Mouse (Mus musculus) midbrain, embryonic 14.5 days (tissue): ENCODE measurements around the gene Aldh3b2. TPM values are rescaled to one million over a fixed set of nuclear protein-coding genes. Genes with fewer than 3 reads are reported as not detected.

Experiments used
- ATAC-seq: fragments of 200-750 bp; cut with Nextera tagmentation; 2 replicates; pipeline ENCODE4 v1.8.0; 2017; ENCODE audit warnings: moderate number of reproducible peaks, moderate library complexity; ENCODE audit not compliant: low FRiP score, low TSS enrichment
- DNase-seq: peaks from one replicate; pipeline ENCODE4 v3.0.0-alpha.2; 2015
- H3K27ac ChIP-seq: fragments of 300-500 bp; sonication (generic); replicated peaks from 2 replicates; pipeline ENCODE4 v1.5.1; 2014; ENCODE audit warnings: mild to moderate bottlenecking, low read depth, low read length, moderate library complexity
- H3K27me3 ChIP-seq: fragments of 300-500 bp; sonication (generic); 2 replicates; pipeline ENCODE4 v1.6.1; 2014; ENCODE audit warnings: low read length, control low read depth, mixed read lengths; ENCODE audit not compliant: control insufficient read depth, insufficient read depth
- H3K36me3 ChIP-seq: fragments of 300-500 bp; sonication (generic); 2 replicates; pipeline ENCODE4 v1.6.1; 2014; ENCODE audit warnings: low read length, control low read depth; ENCODE audit not compliant: control insufficient read depth, insufficient read depth
- H3K4me1 ChIP-seq: fragments of 300-500 bp; sonication (generic); 2 replicates; pipeline ENCODE4 v1.6.1; 2014; ENCODE audit warnings: mild to moderate bottlenecking, antibody characterized with exemption, low read length, control low read depth; ENCODE audit not compliant: control insufficient read depth, insufficient read depth
- H3K4me2 ChIP-seq: fragments of 300-500 bp; sonication (generic); 2 replicates; pipeline ENCODE4 v1.6.1; 2014; ENCODE audit warnings: mild to moderate bottlenecking, low read length, moderate library complexity
- H3K4me3 ChIP-seq: fragments of 300-500 bp; sonication (generic); replicated peaks from 2 replicates; pipeline ENCODE4 v1.5.1; 2014; ENCODE audit warnings: low read depth, low read length
- H3K9ac ChIP-seq: fragments of 300-500 bp; sonication (generic); replicated peaks from 2 replicates; pipeline ENCODE4 v1.6.1; 2014; ENCODE audit warnings: mild to moderate bottlenecking, low read length, moderate library complexity
- H3K9me3 ChIP-seq: fragments of 300-500 bp; sonication (generic); 2 replicates; pipeline ENCODE4 v1.6.1; 2016; ENCODE audit warnings: low read length, control low read depth, mixed read lengths; ENCODE audit not compliant: control insufficient read depth
- WGBS: fragments of 180-500 bp; shearing (Covaris S2); extraction: QIAGEN DNeasy Blood & Tissue Kit; methylation state at CpG from one replicate; pipeline ENCODE4 v1.1.7; 2014; 5-methylcytosine and 5-hydroxymethylcytosine counted together
- polyA plus RNA-seq: library from polyadenylated mRNA; unstranded; fragments of >200 nt; fragmentation: Nextera tagmentation; extraction: Ambion mirVana; gene quantifications from 2 replicates; pipeline ENCODE4 v1.2.1, GENCODE M21; 2014

The Aldh3b2 gene
- polyA plus RNA-seq, 1 experiment from 2014 or later, result 0.16 TPM

- no peak for DNase-seq
- H3K27me3 ChIP-seq, result no peaks in the 10 kb centered on the region
- H3K4me1 ChIP-seq, result no peaks in the 10 kb centered on the region
- H3K27ac ChIP-seq, result no peak overlapping the region
- no peak overlapping the region for H3K4me2 ChIP-seq
- 23% methylated on average over 27 of the region's 27 CpGs for WGBS
- H3K9ac ChIP-seq, result no peak overlapping the region
- no peak overlapping the region for H3K4me3 ChIP-seq
- no peaks in the 10 kb centered on the region for H3K9me3 ChIP-seq
- no peak for ATAC-seq
- H3K36me3 ChIP-seq, result no peaks in the 10 kb centered on the region
Observed at GRCm38 (mm10) chr19:3942986-3943735, 29.0 kb upstream of the Aldh3b2 start.

DNA sequence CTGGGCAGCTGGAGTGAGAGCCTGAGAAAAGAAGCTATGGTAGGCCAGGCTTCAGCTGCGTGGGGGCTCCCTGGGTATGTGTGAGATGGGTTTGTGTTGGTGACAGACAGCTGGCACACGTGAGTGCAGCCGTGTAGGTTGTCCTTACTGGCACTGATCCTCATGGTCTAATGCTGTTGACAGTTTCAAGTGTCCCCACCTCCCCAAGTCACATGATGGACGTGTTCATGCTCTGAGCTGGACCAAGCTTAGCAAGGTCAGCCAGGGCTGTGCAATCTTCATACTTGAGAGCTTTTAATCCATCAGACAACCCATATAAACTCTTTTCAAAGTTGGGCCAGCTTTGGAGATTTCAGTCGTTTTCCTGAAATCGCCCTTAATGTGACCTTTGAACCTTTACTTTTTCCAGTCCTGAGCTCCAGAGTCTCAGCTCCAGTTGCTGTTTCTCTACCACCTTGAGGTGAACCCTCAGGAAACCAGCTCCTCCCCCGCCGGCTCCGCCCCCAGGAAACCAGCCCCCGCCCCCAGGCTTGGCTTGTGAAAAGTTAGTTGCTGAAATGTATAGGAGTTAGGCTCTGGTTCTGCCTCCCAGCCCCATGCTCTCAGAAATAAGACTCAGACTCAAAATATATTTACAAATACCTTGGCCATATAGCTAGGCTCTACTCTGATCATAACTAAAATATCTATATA lies 26.1 kb upstream of the Aldh3b2 start:
- DNase-seq, result no peak
- Histone ChIP-seq H3K4me2 (no peak overlapping the region), H3K4me1 (no peaks in the 10 kb centered on the region), H3K27me3 (no peaks in the 10 kb centered on the region), H3K9me3 (no peaks in the 10 kb centered on the region), H3K9ac (no peak overlapping the region), H3K27ac (no peak overlapping the region), H3K36me3 (no peaks in the 10 kb centered on the region), H3K4me3 (no peak overlapping the region)
- 38% methylated on average over 10 of the region's 10 CpGs for WGBS
- no peak for ATAC-seq

- Histone ChIP-seq H3K36me3 (no peaks in the 10 kb centered on the region), H3K27ac (no peak overlapping the region), H3K9ac (no peak overlapping the region), H3K4me3 (no peak overlapping the region), H3K27me3 (no peaks in the 10 kb centered on the region), H3K4me2 (no peak overlapping the region), H3K4me1 (no peaks in the 10 kb centered on the region), H3K9me3 (no peaks in the 10 kb centered on the region)
- WGBS, result 18% methylated on average over 2 of the region's 2 CpGs
- DNase-seq, result peak; percentile 85
- ATAC-seq, result peak; percentile 50; the same call in 1 of the 2 replicates
Observed at GRCm38 (mm10) chr19:3946715-3947114, 25.4 kb upstream of the Aldh3b2 start.

DNA sequence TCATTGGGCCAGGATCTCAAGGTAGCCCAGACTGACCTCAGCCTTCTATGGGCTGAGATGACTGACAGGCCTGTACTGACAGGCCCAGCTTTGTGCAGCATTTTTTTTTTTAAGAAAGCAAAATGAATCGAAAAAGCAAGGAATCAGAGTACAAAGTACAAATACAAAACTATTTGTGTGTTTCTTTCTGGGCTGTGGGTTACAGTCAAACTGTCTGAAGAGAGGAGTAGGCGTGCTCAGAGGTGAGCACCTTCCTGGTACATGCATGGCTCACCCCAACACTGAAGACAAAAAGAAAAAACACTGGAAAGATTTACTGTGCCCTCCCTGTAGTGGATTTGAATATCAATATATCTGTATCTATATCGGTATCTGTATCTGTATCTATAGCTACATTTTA lies 24.3 kb upstream of the Aldh3b2 start:
- Histone ChIP-seq H3K27ac (no peak overlapping the region), H3K4me3 (no peak overlapping the region), H3K4me1 (no peaks in the 10 kb centered on the region), H3K9me3 (no peaks in the 10 kb centered on the region), H3K4me2 (no peak overlapping the region), H3K9ac (no peak overlapping the region), H3K36me3 (no peaks in the 10 kb centered on the region), H3K27me3 (no peaks in the 10 kb centered on the region)
- ATAC-seq (no peak), DNase-seq (no peak)
- WGBS, result 74% methylated on average over 3 of the region's 3 CpGs

DNA sequence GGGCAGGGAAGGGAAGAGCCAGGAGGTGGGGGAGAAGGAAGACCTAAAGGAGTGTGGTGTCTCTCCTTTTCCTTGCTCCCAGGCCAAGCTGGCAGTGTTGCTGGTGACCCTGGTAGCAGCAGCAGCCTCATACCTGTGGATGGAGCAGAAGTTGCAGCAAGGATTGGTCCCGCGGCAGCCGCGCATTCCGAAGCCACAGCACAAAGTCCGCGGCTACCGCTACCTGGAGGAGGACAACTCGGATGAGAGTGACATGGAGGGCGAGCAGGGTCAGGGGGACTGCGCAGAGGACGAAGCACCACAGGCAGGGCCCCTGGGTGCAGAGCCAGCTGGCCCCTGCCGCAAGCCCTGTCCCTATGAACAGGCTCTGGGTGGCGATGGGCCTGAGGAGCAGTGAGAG lies 23.6 kb upstream of the Aldh3b2 start:
- H3K4me1 ChIP-seq, result no peaks in the 10 kb centered on the region
- no peak for DNase-seq
- no peaks in the 10 kb centered on the region for H3K36me3 ChIP-seq
- 73% methylated on average over 14 of the region's 14 CpGs for WGBS
- H3K9ac ChIP-seq, result no peak overlapping the region
- no peak for ATAC-seq
- no peak overlapping the region for H3K27ac ChIP-seq
- no peaks in the 10 kb centered on the region for H3K9me3 ChIP-seq
- H3K27me3 ChIP-seq, result no peaks in the 10 kb centered on the region
- no peak overlapping the region for H3K4me3 ChIP-seq
- H3K4me2 ChIP-seq, result no peak overlapping the region

DNA sequence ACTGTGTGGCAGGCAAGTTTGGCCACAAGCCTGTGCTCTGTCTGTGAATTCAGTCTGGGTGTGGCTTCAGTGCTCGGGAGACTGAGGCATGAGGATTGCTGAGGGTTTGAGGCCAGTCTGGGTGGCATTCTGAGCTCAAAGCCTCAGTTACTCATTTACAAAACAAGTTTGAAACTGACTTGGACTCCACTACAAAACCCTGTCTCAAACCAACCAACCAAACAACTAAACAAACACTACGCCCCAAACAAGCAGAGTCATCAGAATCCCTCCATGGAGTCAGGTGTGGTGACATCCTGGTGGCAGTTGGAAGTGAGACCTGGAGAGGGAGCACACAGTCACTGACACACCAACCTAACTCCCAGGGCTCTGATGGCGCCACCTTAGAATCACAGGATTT lies 21.8 kb upstream of the Aldh3b2 start:
- H3K4me1 ChIP-seq, result no peaks in the 10 kb centered on the region
- H3K27ac ChIP-seq, result no peak overlapping the region
- H3K9me3 ChIP-seq, result no peaks in the 10 kb centered on the region
- H3K4me2 ChIP-seq, result no peak overlapping the region
- no peaks in the 10 kb centered on the region for H3K36me3 ChIP-seq
- no peak overlapping the region for H3K9ac ChIP-seq
- no peak overlapping the region for H3K4me3 ChIP-seq
- no peak for ATAC-seq
- no peak for DNase-seq
- 79% methylated on average over 3 of the region's 3 CpGs for WGBS
- no peaks in the 10 kb centered on the region for H3K27me3 ChIP-seq

- no peak for DNase-seq
- no peaks in the 10 kb centered on the region for H3K36me3 ChIP-seq
- no peak overlapping the region for H3K9ac ChIP-seq
- no peaks in the 10 kb centered on the region for H3K27me3 ChIP-seq
- no peak overlapping the region for H3K4me2 ChIP-seq
- ATAC-seq, result no peak
- H3K9me3 ChIP-seq, result no peaks in the 10 kb centered on the region
- H3K27ac ChIP-seq, result no peak overlapping the region
- H3K4me1 ChIP-seq, result no peaks in the 10 kb centered on the region
- no peak overlapping the region for H3K4me3 ChIP-seq
Observed at GRCm38 (mm10) chr19:3951461-3951860, 20.7 kb upstream of the Aldh3b2 start.

DNA sequence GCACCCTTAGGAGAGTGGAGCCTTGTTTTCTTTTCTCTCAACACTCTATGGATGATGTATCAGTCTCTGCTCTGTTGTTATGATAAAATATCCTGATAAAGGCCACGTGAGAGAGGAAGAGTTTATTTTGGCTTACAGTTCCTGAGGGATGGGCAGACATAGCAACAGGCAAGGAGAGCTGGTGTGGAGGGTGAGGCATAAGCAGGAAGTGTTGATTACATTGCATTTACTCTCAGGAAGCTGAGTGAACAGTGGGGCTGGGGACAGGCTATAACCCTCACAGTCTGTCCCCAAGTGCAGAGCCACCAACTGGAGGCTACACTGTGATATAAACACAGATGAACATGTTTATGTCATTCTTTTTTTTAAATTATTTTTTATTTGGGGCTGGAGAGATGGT lies 20.0 kb upstream of the Aldh3b2 start:
- Histone ChIP-seq H3K27me3 (no peaks in the 10 kb centered on the region), H3K4me1 (no peaks in the 10 kb centered on the region), H3K4me3 (no peak overlapping the region), H3K27ac (no peak overlapping the region), H3K36me3 (no peaks in the 10 kb centered on the region), H3K4me2 (no peak overlapping the region), H3K9me3 (no peaks in the 10 kb centered on the region), H3K9ac (no peak overlapping the region)
- ATAC-seq (no peak), DNase-seq (no peak)
- WGBS, result 57% methylated on average over 1 of the region's 1 CpGs

DNA sequence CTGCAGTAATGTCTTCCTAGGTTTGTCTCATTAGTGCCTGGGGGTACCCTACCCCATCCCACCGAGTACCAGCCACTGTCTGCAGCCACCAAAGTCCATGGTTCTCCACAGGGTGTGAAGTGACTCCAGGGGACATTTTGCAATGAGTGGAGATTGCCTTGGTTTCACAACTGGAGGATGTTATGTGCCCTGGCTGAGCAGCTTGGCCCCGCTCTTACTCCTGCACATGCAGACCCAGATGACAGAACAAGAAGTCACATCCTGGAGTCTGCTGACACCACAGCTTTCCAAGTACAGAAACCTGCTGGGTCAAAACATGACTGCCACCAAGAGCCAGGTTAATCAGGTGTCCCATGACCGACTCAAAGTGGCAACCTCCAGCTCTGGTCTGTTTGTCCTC lies 17.1 kb upstream of the Aldh3b2 start:
- DNase-seq (no peak), ATAC-seq (no peak)
- Histone ChIP-seq H3K4me2 (no peak overlapping the region), H3K4me3 (no peak overlapping the region), H3K9me3 (no peaks in the 10 kb centered on the region), H3K9ac (no peak overlapping the region), H3K27ac (no peak overlapping the region), H3K27me3 (no peaks in the 10 kb centered on the region), H3K36me3 (no peaks in the 10 kb centered on the region), H3K4me1 (no peaks in the 10 kb centered on the region)
- 86% methylated on average over 3 of the region's 3 CpGs for WGBS
